Mouse (Mus musculus) heart, postnatal 0 days (tissue): ENCODE measurements around the gene Gm11937. TPM values are rescaled to one million over a fixed set of nuclear protein-coding genes. Genes with fewer than 3 reads are reported as not detected.
"Not testable (repeated sequence)": the region's sequence is repeated elsewhere in the genome, so short reads cannot be mapped to it uniquely, and the experiment has no call there.

Experiments
- ATAC-seq: fragments of 200-750 bp; cut with Nextera tagmentation; 2 replicates; pipeline ENCODE4 v1.8.0; 2017; ENCODE audit warnings: low read depth, moderate number of reproducible peaks, moderate library complexity; ENCODE audit not compliant: insufficient read depth
- DNase-seq: peaks from one replicate; pipeline ENCODE4 v3.0.0-alpha.2; 2016; ENCODE audit warnings: low spot score
- H3K27ac ChIP-seq: fragments of 300-500 bp; sonication (generic); 2 replicates; pipeline ENCODE4 v1.5.1; 2014; ENCODE audit warnings: low read depth, mild to moderate bottlenecking
- H3K27me3 ChIP-seq: fragments of 300-500 bp; sonication (generic); 2 replicates; pipeline ENCODE4 v1.6.1; 2014; ENCODE audit warnings: low read length, mixed read lengths; ENCODE audit not compliant: control insufficient read depth, insufficient read depth
- H3K36me3 ChIP-seq: fragments of 300-500 bp; sonication (generic); replicated peaks from 2 replicates; pipeline ENCODE4 v1.6.1; 2014; ENCODE audit warnings: low read length, mixed read lengths; ENCODE audit not compliant: control insufficient read depth, insufficient read depth
- H3K4me1 ChIP-seq: fragments of 300-500 bp; sonication (generic); 2 replicates; pipeline ENCODE4 v1.6.1; 2014; ENCODE audit warnings: antibody characterized with exemption; ENCODE audit not compliant: control insufficient read depth, insufficient read depth
- H3K4me2 ChIP-seq: fragments of 300-500 bp; sonication (generic); 2 replicates; pipeline ENCODE4 v1.6.1; 2014; ENCODE audit warnings: low read depth, mild to moderate bottlenecking, low read length, moderate library complexity
- H3K4me3 ChIP-seq: fragments of 300-500 bp; sonication (generic); 2 replicates; pipeline ENCODE4 v1.5.1; 2014; ENCODE audit warnings: low read depth, low read length
- H3K9ac ChIP-seq: fragments of 300-500 bp; sonication (generic); replicated peaks from 2 replicates; pipeline ENCODE4 v1.6.1; 2014; ENCODE audit warnings: low read depth, low read length, mixed read lengths
- H3K9me3 ChIP-seq: fragments of 300-500 bp; sonication (generic); replicated peaks from 2 replicates; pipeline ENCODE4 v1.6.1; 2016; ENCODE audit warnings: low read length; ENCODE audit not compliant: control insufficient read depth
- CTCF ChIP-seq: IDR thresholded peaks from 2 replicates; pipeline ENCODE4 v1.5.1; 2016; ENCODE audit warnings: antibody characterized with exemption, control low read depth, low read depth
- EP300 ChIP-seq: IDR thresholded peaks from 2 replicates; pipeline ENCODE4 v1.6.1; 2016; ENCODE audit warnings: antibody characterized with exemption, low read depth
- WGBS: fragments of 180-500 bp; shearing (Covaris S2); extraction: QIAGEN DNeasy Blood & Tissue Kit; methylation state at CpG from one replicate; pipeline ENCODE4 v1.1.7; 2014; 5-methylcytosine and 5-hydroxymethylcytosine counted together
- polyA plus RNA-seq: library from polyadenylated mRNA; unstranded; fragments of >200 nt; fragmentation: Nextera tagmentation; extraction: Ambion mirVana; gene quantifications from 2 replicates; pipeline ENCODE4 v1.2.1, GENCODE M21; 2015
- total RNA-seq: library from RNA; depleted of rRNA; stranded (reverse); fragments of >200 nt; gene quantifications from 2 replicates; pipeline ENCODE4 v1.2.3, GENCODE M21; 2014; ENCODE audit warnings: low replicate concordance; rRNA removed

Gm11937 gene
- not detected in 2 replicates for total RNA-seq
- not detected in 2 replicates for polyA plus RNA-seq

DNA sequence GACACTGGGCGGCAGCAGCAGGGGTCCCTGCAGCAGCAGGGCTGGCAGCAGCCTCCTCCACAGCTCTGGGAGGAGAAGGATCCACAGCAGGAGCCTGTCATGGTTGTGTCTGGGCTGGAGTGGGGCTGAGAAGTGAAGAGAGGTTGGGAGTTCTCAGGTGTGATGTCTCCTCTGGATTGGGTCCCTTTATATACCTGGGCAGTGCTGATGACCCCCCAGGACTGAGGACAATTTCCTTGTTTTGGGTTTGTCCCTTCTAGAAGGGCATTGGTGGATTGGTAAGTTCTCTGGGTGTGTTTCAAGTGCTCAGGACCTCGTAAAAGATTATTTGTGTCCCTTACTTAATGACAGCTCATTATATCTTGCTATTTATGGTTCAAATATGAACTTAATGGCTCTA is at the start of gene Gm11937:
Gm11937 (minus strand) TSS at position 101 of the 400 bp plus-strand sequence.
- not testable (repeated sequence) for H3K9ac ChIP-seq, H3K4me2 ChIP-seq, H3K9me3 ChIP-seq, DNase-seq, H3K27ac ChIP-seq, H3K27me3 ChIP-seq, H3K4me1 ChIP-seq, H3K36me3 ChIP-seq, H3K4me3 ChIP-seq, ATAC-seq
- 51% methylated on average over 1 of the region's 2 CpGs for WGBS

DNA sequence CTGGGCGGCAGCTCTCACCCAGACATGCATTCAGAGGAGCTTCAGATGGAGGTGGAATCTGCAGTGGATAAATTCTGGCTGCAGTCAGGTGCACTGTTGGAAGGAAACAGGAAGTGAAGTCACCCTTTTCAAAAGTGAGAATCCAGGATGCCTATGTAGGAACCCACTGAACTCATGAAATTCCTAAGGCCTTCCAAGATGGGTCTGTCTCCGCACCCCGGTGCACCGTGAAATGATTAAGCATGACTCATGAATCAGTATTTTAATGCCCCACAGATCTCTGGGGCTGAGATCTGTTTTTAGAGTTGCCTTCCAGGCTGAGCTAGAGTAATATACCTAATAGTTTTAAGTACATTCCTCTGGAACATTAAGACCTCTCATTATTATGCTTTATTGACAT is 49.3 kb upstream of the Gm11937 start:
- Histone ChIP-seq H3K4me1 (no peaks in the 10 kb centered on the region), H3K4me3 (no peak overlapping the region), H3K4me2 (no peak overlapping the region), H3K9ac (no peak overlapping the region), H3K9me3 (no peaks in the 10 kb centered on the region), H3K27ac (no peak overlapping the region), H3K27me3 (no peaks in the 10 kb centered on the region), H3K36me3 (no peaks in the 10 kb centered on the region)
- DNase-seq (no peak), ATAC-seq (no peak)
- TF ChIP-seq EP300 (no peak), CTCF (no peak)
- 72% methylated on average over 4 of the region's 4 CpGs for WGBS

- 61% methylated on average over 10 of the region's 10 CpGs for whole genome bisulfite sequencing
- not testable (repeated sequence) for H3K36me3 ChIP-seq, H3K27me3 ChIP-seq, ATAC-seq, H3K4me1 ChIP-seq, DNase-seq, H3K9me3 ChIP-seq, H3K4me3 ChIP-seq, H3K27ac ChIP-seq, H3K4me2 ChIP-seq, H3K9ac ChIP-seq
Observed at GRCm38 (mm10) chr11:99658467-99659010, 48.5 kb upstream of the Gm11937 start, which contains the start of gene Gm11563. Gene Gm11563, minus strand, starts transcription at chr11:99658960.

- H3K9ac ChIP-seq = no peak overlapping the region
- no peak overlapping the region for H3K4me3 ChIP-seq
- no peak overlapping the region for H3K27ac ChIP-seq
- 58% methylated on average over 5 of the region's 5 CpGs for WGBS
- no peak overlapping the region for H3K4me2 ChIP-seq
- DNase-seq = no peak
- H3K36me3 ChIP-seq = no peaks in the 10 kb centered on the region
- no peak for ATAC-seq
- no peaks in the 10 kb centered on the region for H3K4me1 ChIP-seq
- H3K27me3 ChIP-seq = no peaks in the 10 kb centered on the region
- no peaks in the 10 kb centered on the region for H3K9me3 ChIP-seq
- no peak for TF ChIP-seq EP300
- no peak for TF ChIP-seq CTCF
Observed at GRCm38 (mm10) chr11:99657051-99657450, 47.1 kb upstream of the Gm11937 start.

DNA sequence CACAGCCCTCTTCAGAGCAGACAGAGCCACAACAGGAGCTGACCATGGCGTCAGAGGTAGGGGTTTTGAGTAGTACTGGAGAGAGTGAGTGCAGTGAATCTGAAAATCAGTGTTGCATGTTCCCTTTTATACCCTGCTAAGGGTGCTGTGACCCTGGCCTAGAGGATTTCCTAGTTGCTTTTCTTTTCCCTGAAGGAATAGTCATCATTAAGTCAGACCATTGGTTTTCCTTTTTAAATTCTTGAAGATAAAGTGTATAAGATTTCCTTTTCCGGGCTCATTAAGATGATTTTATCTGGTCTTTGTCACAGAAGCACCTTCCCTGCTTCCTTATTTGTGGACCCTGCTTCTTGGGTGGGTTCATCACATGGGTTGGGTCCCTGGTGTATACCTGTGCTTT is 40.1 kb upstream of the Gm11937 start, which contains the start of gene Gm11555:
Gm11555 (minus strand) TSS at position 101 of the 400 bp plus-strand sequence.
- DNase-seq (no peak), ATAC-seq (no peak)
- TF ChIP-seq EP300 (no peak), CTCF (no peak)
- no peak within 1 kb of the TSS for H3K4me2 ChIP-seq
- no peak within 1 kb of the TSS for H3K4me3 ChIP-seq
- WGBS = 70% methylated on average over 2 of the region's 2 CpGs
- no peak within 1 kb of the TSS for H3K9ac ChIP-seq
- no peak within 1 kb of the TSS for H3K27ac ChIP-seq
- H3K36me3 ChIP-seq = no peaks in the 10 kb centered on the region
- no peaks in the 10 kb centered on the region for H3K4me1 ChIP-seq
- no peaks in the 10 kb centered on the region for H3K27me3 ChIP-seq
- no peaks in the 10 kb centered on the region for H3K9me3 ChIP-seq

- Histone ChIP-seq H3K4me3 (no peak overlapping the region), H3K27me3 (no peaks in the 10 kb centered on the region), H3K27ac (no peak overlapping the region), H3K36me3 (no peaks in the 10 kb centered on the region), H3K4me2 (no peak overlapping the region), H3K4me1 (no peaks in the 10 kb centered on the region), H3K9me3 (no peaks in the 10 kb centered on the region), H3K9ac (no peak overlapping the region)
- no peak for TF ChIP-seq CTCF
- no peak for TF ChIP-seq EP300
- DNase-seq = no peak
- ATAC-seq = no peak
- 77% methylated on average over 15 of the region's 15 CpGs for WGBS
Observed at GRCm38 (mm10) chr11:99646444-99646843, 36.5 kb upstream of the Gm11937 start.
